Mouse (Mus musculus) ovary, postnatal 14 days (tissue): ENCODE data around the gene Grik3.

Experiments used
- DNase-seq: peaks from one replicate; pipeline ENCODE4 v3.0.0; 2022; ENCODE audit warnings: low spot score

The Grik3 gene

GRCm38 (mm10) chr4:125718429-125719140, 228.1 kb downstream of the Grik3 start:
- no peak for DNase-seq

DNA sequence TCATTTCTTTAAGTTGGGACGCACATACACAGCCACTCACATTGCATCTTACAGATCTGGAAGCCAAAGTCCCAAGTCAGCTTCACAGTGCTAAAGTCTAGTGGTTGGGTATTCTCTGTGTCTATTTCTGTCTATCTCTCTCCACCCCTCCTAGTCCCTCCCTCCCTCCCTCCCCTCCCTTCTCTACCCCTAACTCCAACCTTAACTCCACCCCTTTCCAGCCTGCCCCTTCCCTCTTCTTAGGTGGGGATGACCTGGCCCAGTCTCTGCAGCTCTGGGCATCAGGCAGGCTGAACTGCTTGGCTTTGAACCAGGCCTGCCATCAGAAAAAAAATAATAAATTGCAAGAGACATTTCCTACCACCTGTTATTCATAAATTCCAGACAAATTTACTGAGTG, 235.7 kb downstream of the Grik3 start:
- no peak for DNase-seq

GRCm38 (mm10) chr4:125727030-125727429, 236.5 kb downstream of the Grik3 start:
- no peak for DNase-seq

DNA sequence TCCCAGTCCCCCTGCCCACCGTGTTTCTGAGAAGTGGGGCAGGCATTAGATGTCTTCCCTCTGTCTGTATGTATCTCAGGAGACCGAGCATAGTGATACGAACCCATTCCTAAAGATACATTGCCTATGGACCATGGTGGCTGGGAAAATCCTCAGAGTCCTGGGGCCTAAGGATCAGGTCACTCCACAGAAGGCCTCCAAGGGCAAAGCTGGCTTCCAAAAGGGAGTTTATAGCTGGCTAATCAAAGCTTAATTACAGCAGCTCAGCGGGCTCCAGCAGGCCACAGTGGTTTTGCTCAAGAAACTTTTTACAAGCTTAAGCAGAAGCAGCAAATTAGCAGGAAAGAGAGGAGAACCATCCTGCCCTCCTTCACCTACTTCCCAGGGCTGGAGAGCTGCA, 237.1 kb downstream of the Grik3 start:
- no peak for DNase-seq

- no peak for DNase-seq
Observed at GRCm38 (mm10) chr4:125728091-125728863, 237.8 kb downstream of the Grik3 start.

DNA sequence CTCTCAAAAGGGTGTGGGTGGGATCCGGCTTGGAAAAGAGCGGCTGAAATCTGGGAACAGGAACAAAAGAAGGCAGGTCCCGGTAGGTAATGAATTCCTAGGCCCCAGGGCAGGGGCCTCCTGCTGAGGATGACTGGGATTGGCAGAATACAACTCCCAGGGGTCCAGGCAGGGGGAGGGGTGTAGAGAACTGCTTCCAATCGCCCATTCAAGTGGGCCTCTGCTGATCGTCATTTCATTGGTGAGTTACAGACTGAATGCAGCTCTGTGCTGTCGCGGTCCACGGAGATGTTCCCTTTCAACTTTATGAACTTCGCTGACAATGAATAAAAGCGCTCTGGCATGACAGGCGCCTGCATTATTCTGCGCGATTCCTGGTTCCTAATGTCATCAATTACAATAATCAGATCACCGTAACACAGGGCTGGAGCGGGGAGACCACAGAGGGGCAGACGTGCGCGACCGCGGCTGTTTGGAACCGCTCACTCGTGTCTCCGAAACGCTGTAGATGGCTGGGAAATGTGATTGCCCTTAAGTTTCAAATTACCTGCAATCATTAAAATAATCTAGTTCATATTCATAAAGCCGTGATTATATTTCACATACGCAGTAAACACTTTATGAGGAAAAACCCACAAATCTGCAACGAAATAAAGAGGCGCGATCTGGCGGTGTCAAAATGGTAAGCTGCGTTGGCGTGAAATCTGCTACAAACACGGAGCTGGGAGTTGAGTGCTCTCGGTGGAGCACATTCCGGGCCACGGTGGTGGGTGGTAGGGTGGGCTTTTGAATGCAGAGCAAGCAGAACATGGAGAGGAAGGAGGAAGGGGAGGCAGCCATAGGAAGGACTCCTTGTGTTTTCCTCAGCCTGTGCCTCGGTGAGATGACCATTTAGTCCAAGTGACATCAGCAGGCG, 239.1 kb downstream of the Grik3 start:
- DNase-seq: no peak

DNA sequence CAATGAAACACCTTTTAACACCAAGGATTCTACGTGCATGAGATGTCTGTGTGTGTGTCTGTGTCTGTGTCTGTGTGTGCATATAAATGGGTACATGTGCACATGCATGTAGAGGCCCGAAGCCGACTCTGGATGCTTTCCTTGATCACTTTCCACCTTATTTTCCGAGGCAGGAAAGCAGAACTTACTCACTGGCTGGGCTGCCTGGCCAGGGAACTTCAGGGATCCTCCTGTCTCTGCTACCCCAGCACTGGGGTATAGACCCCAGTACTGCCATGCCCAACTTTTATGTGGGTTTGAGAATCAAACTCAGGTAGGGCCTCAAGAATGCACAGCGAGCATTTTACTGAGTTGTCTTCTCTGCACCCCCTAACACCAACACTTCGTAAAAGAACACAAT, 240.3 kb downstream of the Grik3 start:
- DNase-seq: no peak

- no peak for DNase-seq
Observed at GRCm38 (mm10) chr4:125736783-125737182, 246.3 kb downstream of the Grik3 start.

DNA sequence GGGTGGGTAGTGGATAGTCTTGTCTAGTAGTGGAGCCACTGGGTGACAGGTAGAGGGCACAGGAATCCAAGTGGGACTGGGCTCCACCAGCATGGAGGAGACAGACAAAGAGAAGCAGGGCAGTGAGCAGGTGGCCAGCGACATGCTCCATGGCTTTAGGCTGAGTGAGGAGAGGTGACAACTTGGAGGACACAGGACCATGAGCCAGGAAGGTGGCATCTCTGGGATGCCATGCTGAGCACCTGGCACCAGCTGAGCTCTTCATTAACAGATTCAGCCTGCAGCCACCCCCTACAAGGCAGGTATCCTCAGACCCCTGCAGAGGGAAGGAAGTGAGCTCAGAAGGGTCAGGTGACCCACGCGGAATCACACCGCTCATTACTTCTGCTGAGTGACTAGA, 248.3 kb downstream of the Grik3 start:
- no peak for DNase-seq

GRCm38 (mm10) chr4:125742162-125742571, 251.7 kb downstream of the Grik3 start:
- no peak for DNase-seq

GRCm38 (mm10) chr4:125745902-125746301, 255.4 kb downstream of the Grik3 start:
- no peak for DNase-seq

GRCm38 (mm10) chr4:125756393-125756792, 265.9 kb downstream of the Grik3 start:
- no peak for DNase-seq

DNA sequence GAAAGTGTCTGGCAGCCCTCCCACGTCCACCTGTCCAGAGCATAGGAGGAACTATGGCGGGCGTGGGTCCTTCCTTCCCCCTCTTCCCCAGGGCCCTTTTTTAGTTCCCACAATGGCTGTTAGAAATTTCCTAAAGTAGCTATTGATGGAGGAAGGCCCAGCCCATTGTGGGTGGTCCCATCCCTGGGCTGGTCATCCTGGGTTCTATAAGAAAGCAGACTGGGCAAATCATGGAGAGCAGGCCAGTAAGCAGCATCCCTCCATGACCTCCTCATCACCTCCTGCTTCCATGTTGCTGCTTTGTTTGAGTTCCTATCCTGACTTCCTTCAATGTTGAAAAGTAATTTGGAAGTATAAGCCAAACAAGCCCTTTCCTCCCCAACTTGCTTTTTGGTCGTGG, 269.8 kb downstream of the Grik3 start:
- no peak for DNase-seq

DNA sequence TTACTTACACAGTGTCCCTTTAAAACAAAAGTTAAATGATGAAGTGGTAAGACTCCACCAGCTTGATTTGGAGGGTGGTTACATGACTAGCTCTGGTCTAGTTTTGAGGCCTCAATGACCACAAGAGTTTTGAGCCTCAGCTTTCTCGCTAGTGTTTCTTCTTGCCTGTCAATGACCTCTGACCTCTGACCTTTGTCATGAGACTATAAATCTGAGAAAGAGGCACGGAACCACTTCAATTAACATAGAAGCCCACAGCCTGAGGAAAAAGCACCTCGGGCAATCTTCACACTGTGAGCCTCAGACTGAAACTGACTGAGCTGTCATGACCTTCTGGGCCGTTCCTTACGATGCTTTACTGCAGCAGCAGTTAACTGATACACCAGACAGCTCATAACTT, 272.6 kb downstream of the Grik3 start:
- DNase-seq: no peak
